Mouse (Mus musculus) right cerebral cortex, postnatal 4 days (tissue): Measurements from ENCODE around the gene Cavin2.

Experiments
- DNase-seq: peaks from one replicate; pipeline ENCODE4 v3.0.0-alpha.2; 2022

The Cavin2 gene

GRCm38 (mm10) chr1:51288755-51289619 lies at the start of gene Cavin2:
TSS of gene Cavin2 (plus strand) at chr1:51289126.
- no peak for DNase-seq

- DNase-seq: no peak
Observed at GRCm38 (mm10) chr1:51241311-51241986, 47.5 kb upstream of the Cavin2 start.

DNA sequence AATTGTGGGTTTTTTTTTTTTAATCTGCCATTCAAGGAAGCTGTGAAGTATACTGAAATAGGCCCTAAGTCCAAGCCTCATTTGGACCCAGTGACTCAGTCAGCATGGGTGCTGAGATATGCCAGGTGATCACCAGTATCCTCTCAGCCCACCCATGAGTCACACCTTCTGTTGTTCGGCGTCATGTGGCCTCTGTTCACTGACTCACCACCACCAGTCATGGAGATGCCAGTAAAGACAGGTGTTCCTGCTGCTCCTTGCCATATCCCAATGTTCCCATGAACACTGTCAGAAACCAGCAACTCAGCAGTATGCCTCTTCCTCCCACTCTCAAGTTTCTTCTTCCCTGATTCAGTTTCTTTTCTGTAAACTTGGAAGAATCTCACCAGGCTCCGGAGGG lies 45.6 kb upstream of the Cavin2 start:
- DNase-seq: no peak

DNA sequence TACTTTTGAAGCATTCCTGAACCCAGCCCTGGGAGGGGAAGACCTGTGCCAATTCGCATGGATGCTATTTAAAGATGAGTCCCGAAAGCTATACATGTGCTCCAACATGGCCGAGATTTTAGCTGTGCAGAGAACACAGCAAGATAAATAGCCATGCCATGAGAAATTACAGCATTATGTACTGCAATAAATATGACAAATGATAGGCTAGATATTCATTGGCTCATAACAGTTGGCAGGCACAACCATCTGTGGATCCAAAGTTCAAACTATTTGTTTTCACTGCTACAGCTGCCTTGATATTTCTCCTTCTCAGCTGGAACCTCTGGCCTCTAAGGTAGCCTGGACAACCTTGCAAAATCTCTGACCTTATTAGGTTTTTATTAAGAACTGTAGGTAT lies 45.1 kb upstream of the Cavin2 start:
- DNase-seq: no peak

DNA sequence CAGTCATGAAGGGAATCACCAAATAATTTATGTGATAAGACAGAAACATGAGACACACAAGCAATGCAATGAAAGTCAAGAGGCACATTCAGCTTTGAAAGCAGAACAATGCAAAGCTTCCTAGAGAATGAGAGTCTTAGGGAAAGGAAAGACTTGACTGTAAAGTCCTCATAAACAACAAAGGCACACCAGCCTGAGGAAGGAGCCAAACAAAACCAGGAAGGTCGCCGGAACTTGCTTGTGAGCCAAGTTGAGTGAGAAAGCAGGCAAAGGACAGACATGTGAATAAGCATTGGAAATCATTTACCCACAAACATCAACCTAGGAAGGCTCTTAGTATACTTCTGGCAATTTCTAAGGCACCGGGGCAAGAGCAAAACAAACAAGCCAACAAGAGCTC lies 43.5 kb upstream of the Cavin2 start:
- DNase-seq: no peak

GRCm38 (mm10) chr1:51250302-51250701 lies 38.6 kb upstream of the Cavin2 start:
- DNase-seq: no peak

- no peak for DNase-seq
Observed at GRCm38 (mm10) chr1:51265118-51265800, 23.7 kb upstream of the Cavin2 start.

GRCm38 (mm10) chr1:51265926-51266325 lies 23.0 kb upstream of the Cavin2 start:
- DNase-seq: no peak

DNA sequence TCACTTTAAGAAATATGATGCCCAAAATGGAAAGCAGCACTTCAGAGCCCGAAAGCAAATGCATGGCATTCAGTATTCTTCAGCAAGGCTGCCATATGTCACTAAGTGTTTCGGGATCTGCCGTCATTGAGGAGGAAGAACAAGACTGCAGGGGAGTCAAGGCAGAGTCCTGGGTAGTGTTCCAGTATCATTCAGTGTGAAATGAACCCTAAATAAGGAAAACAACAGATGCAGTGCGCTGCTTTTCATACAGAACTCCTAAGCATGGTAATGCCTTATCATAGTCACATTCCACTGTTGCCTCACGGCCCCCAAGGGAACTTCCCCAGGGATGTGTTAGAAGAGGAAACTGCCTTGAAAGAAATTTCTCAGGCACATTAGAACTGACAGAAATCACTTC lies 21.8 kb upstream of the Cavin2 start:
- DNase-seq: no peak

- DNase-seq: no peak
Observed at GRCm38 (mm10) chr1:51268225-51268624, 20.7 kb upstream of the Cavin2 start.

DNA sequence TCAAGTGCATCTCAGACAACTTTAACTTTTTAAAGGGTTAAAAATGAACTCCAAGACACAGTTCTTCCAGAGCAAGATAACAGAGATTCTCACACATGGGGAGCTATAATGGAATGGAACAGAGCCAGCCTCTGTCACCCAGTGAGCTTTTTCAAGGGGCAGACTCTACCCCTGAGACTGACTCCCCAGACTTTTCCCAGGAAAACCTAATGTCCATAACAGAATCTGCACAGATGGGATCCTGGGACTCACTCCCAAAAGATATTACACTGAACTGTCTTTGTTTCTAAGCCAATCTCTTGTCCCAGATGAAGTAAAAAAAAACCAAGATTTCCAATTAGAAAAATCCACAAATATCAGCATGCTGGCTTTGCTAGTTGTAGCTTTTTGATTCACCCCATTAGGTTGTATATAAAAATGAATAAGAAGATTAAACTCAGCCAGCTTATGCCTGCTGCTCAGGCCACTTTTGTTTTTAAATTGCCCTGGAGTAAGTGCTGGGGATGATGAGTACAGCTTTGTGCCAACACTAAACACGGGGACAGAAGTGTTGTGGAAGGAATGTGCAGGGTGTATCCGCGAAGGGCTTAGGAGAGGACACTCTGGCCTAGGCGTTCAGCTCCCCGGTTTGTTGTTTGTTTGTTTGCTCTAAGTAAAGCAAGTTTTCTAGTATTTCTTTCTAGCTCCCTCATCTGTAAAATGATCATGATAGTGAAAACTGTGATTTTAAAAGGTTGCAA lies 18.6 kb upstream of the Cavin2 start:
- DNase-seq: no peak

DNA sequence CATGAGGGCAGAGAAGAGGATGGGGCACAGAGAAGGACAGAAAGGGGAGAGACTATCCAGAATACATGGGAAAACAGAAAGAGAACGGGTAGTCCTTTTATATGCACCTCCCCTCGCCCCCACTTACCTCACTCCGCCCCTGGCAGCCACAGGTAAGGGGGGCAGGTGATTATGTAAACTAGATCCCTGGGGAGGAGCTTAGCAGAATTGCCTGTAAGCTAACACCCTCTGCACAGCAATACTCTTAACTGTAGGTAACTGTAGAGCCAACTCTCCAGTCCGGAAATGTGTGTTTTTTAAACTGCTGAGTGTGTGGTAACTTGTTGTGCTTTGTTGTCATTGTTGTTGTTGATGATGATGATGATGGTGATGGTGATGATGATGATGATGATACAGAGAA lies 17.1 kb upstream of the Cavin2 start:
- no peak for DNase-seq

DNA sequence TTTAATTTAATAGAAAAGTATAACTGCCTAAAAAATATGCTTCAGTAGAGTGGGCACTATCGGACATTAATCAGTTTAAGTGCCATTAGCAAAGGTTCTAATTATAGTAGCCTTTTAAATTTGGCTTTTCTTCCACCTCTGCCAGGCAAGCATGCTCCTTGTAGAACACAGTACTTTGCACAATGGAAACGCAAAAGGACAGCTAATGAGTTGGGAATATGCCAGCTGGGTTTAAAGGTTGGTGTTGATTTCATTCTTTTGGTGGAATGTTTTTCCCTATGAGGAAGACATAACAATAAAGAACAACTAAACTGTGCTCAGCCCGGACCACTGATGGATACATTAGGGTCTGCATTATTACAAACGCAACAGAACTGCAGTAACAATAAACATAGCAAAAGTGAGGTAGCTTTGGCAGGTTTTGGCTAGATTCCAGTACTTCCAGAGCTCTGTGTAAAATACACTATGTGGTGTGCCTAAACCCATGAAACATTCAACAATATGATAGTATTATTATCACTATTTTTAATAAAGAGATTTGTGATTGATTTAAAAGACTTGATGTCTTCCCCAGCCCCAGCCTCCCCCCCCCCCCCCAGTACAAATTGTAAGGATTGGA lies 16.2 kb upstream of the Cavin2 start:
- no peak for DNase-seq

GRCm38 (mm10) chr1:51277879-51278567 lies 10.9 kb upstream of the Cavin2 start:
- no peak for DNase-seq

DNA sequence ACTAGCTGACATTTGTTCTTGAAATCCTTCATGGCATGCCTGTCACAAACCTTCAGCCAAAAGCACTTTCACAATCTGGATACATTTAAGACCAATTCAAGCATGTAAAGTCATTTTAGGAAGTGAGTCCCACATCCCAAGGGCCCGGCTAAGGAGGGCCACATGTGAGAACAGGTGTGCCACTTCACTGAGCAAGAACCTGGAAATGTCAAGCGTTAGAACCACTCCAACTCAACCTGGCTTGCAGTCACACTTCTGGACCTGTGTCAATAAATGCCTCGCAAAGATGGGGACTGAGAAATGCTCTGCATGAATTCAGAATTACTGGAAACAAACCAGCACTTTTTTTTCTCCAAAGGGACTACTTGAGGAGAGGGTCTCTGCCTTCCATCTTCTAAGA lies 725 bp upstream of the Cavin2 start:
- DNase-seq: no peak

- DNase-seq: no peak
Observed at GRCm38 (mm10) chr1:51289620-51290445, 907 bp downstream of the Cavin2 start.

GRCm38 (mm10) chr1:51290634-51291033 lies 1.7 kb downstream of the Cavin2 start:
- no peak for DNase-seq

DNA sequence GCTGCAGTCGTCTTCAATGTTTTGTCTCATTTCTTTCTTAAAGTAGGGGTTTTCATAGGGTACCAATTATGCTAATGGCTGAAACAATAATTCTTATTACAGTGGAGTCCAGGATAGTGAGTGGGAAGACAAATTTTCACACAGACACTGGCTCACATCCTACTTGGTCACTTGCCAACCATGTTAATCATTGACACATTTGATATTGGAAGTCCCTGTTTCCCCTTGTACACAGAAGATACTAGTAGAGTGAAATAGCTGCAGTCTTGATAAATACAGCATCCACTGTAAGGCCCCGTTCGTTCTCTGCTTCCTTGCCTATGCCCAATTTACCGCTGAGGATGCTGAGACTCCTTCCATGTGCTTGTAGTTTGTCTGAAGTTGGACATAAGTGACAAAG lies 3.4 kb downstream of the Cavin2 start:
- DNase-seq: no peak

- no peak for DNase-seq
Observed at GRCm38 (mm10) chr1:51300295-51300930, 11.5 kb downstream of the Cavin2 start.

- DNase-seq: no peak
Observed at GRCm38 (mm10) chr1:51307056-51307455, 18.1 kb downstream of the Cavin2 start.

- DNase-seq: no peak
Observed at GRCm38 (mm10) chr1:51315476-51315875, 26.6 kb downstream of the Cavin2 start.
